Mouse (Mus musculus) liver, embryonic 14.5 days (tissue): Measurements from ENCODE around the gene Zfp324.

Experiments used
- CTCF ChIP-seq: IDR thresholded peaks from 2 replicates; pipeline ENCODE4 v1.5.1; 2016; ENCODE audit warnings: antibody characterized with exemption, low read depth, control low read depth
- EP300 ChIP-seq: IDR thresholded peaks from 2 replicates; pipeline ENCODE4 v1.6.1; 2016; ENCODE audit warnings: antibody characterized with exemption, low read depth

- TF ChIP-seq CTCF (no peak), EP300 (no peak)
Observed at GRCm38 (mm10) chr7:12966104-12966845, 637 bp downstream of the Zfp324 start.
